Comparison of ENCODE assay signal across 23 mouse cellular contexts in the genomic region with DNA sequence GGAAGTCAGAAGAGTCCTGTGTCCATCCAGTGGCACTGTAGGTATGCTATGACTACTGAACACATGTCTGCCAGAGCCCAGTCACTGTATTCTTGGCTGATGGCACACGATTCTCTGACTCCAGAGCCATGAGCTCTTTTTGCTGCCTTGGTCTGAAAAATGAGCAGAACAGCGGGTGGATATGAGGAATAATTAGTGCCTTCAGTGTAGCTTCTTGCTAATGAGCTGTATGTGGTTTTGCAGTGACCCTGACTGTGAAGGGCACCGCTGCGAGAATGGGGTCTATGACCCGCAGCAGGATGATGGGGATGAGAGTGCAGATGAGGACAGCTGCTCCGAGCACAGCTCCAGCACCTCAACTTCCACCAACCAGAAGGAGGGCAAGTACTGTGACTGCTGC.
"Had no signal": no experiment of that assay in that cellular context is flagged by ENCODE, and none has a peak within 500 bp of the region (broad histone marks: within the 10 kb centered on the region; RNA-seq: fewer than 3 reads in every experiment).

No protein-coding gene starts in this region.

- H3K27me3 ChIP-seq: heart, embryonic 12.5 days; hindbrain, embryonic 13.5 days; hindbrain, embryonic 15.5 days; intestine, embryonic 15.5 days; kidney, embryonic 15.5 days; limb, embryonic 13.5 days; limb, embryonic 15.5 days; liver, embryonic 13.5 days had no signal

- H3K4me1 ChIP-seq: heart, embryonic 10.5 days; heart, embryonic 12.5 days; hindbrain, embryonic 13.5 days; hindbrain, embryonic 15.5 days; intestine, embryonic 15.5 days; kidney, embryonic 15.5 days; limb, embryonic 13.5 days; limb, embryonic 15.5 days had no signal

- H3K4me3 ChIP-seq: gastrocnemius, adult 2 months; heart, embryonic 10.5 days; heart, embryonic 12.5 days; hindbrain, embryonic 13.5 days; hindbrain, embryonic 15.5 days; intestine, embryonic 15.5 days; kidney, embryonic 15.5 days; limb, embryonic 13.5 days; limb, embryonic 15.5 days; liver, embryonic 13.5 days had no signal

- H3K27ac ChIP-seq: gastrocnemius, adult 2 months; heart, embryonic 10.5 days; hindbrain, embryonic 13.5 days; hindbrain, embryonic 15.5 days; hindbrain, postnatal 0 days; intestine, embryonic 15.5 days; kidney, embryonic 15.5 days; kidney, postnatal 0 days; limb, embryonic 13.5 days; limb, embryonic 15.5 days; liver, embryonic 13.5 days had no signal

- DNase-seq: gastrocnemius, adult 2 months; gastrocnemius, postnatal 10 days; gastrocnemius, postnatal 25 days; heart, postnatal 10 days; kidney, adult 11 months; kidney, adult 2 months; kidney, adult 9 months; kidney, postnatal 14 days; kidney, postnatal 36 days; layer of hippocampus, adult 9-11 months; layer of hippocampus, postnatal 36 days; left cerebral cortex, postnatal 4 days; liver, embryonic 13.5 days had no signal
